Mouse (Mus musculus): Measurements from ENCODE around the gene Rab23. TPM values are rescaled to one million over a fixed set of nuclear protein-coding genes. Genes with fewer than 3 reads are reported as not detected.
A peak's percentile ranks its signal among the peaks of the same experiment; 100 is the strongest.
"Not testable (repeated sequence)": the region's sequence is repeated elsewhere in the genome, so short reads cannot be mapped to it uniquely, and the experiment has no call there.

The Rab23 gene
- total RNA-seq, 2 experiments from 2014 or later: 4.1 to 5.9 TPM

- no peak for TF ChIP-seq CTCF (IDR thresholded peaks at IDR 0.05)
- no peak overlapping the region for H3K4me3 ChIP-seq
- no peak overlapping the region for H3K27ac ChIP-seq
- intact Hi-C loops (cut with DNase I): loop anchor here (1.0 kb wide), 1 partner anchor 75 kb away; no protein-coding TSS in a partner anchor
- DNase-seq: no peak
Measured at GRCm38 (mm10) chr1:33738681-33739278, 19.1 kb downstream of the Rab23 start.

GRCm38 (mm10) chr1:33739302-33739701 lies 19.6 kb downstream of the Rab23 start:
- intact Hi-C loops (cut with DNase I): no loop called here
- Histone ChIP-seq H3K27ac (no peak overlapping the region), H3K4me3 (no peak overlapping the region)
- peak; percentile 96 for TF ChIP-seq CTCF (IDR thresholded peaks at IDR 0.05)
- peak; percentile 83 for DNase-seq

GRCm38 (mm10) chr1:33742903-33743302 lies 23.2 kb downstream of the Rab23 start:
- intact Hi-C loops (cut with DNase I): no loop called here
- TF ChIP-seq CTCF (IDR thresholded peaks at IDR 0.05): peak; percentile 63
- H3K4me3 ChIP-seq: no peak overlapping the region
- DNase-seq: no peak
- H3K27ac ChIP-seq: no peak overlapping the region

GRCm38 (mm10) chr1:33744815-33745214 lies 25.1 kb downstream of the Rab23 start:
- H3K27ac ChIP-seq; H3K4me3 ChIP-seq; intact Hi-C loops (cut with DNase I); DNase-seq: not testable (repeated sequence)

GRCm38 (mm10) chr1:33745901-33746300 lies 26.2 kb downstream of the Rab23 start:
- DNase-seq: no peak
- intact Hi-C loops (cut with DNase I): no loop called here
- no peak overlapping the region for H3K27ac ChIP-seq
- TF ChIP-seq CTCF (IDR thresholded peaks at IDR 0.05): no peak
- no peak overlapping the region for H3K4me3 ChIP-seq

GRCm38 (mm10) chr1:33749109-33749508 lies 29.4 kb downstream of the Rab23 start:
- DNase-seq: no peak
- Histone ChIP-seq H3K27ac (no peak overlapping the region), H3K4me3 (no peak overlapping the region)
- no peak for TF ChIP-seq CTCF (IDR thresholded peaks at IDR 0.05)
- intact Hi-C loops (cut with DNase I): no loop called here

- H3K4me3 ChIP-seq; intact Hi-C loops (cut with DNase I); H3K27ac ChIP-seq; DNase-seq: not testable (repeated sequence)
Measured at GRCm38 (mm10) chr1:33749709-33750108, 30.0 kb downstream of the Rab23 start.

- peak; percentile 52 for DNase-seq
- no peak overlapping the region for H3K27ac ChIP-seq
- intact Hi-C loops (cut with DNase I): no loop called here
- H3K4me3 ChIP-seq: no peak overlapping the region
- no peak for TF ChIP-seq CTCF (IDR thresholded peaks at IDR 0.05)
Measured at GRCm38 (mm10) chr1:33751283-33751682, 31.6 kb downstream of the Rab23 start.

GRCm38 (mm10) chr1:33754089-33754488 lies 34.4 kb downstream of the Rab23 start:
- no peak overlapping the region for H3K4me3 ChIP-seq
- H3K27ac ChIP-seq: no peak overlapping the region
- no peak for DNase-seq
- TF ChIP-seq CTCF (IDR thresholded peaks at IDR 0.05): no peak
- intact Hi-C loops (cut with DNase I): no loop called here

GRCm38 (mm10) chr1:33754965-33755735 lies 35.5 kb downstream of the Rab23 start:
- Histone ChIP-seq H3K27ac (peak overlapping the region; percentile 24; the same call in 1 of the 2 replicates), H3K4me3 (no peak overlapping the region)
- no peak for TF ChIP-seq CTCF (IDR thresholded peaks at IDR 0.05)
- peak; percentile 66 for DNase-seq
- intact Hi-C loops (cut with DNase I): no loop called here

GRCm38 (mm10) chr1:33755799-33756198 lies 36.1 kb downstream of the Rab23 start:
- no peak for DNase-seq
- intact Hi-C loops (cut with DNase I): no loop called here
- TF ChIP-seq CTCF (IDR thresholded peaks at IDR 0.05): no peak
- Histone ChIP-seq H3K4me3 (no peak overlapping the region), H3K27ac (no peak overlapping the region)

- intact Hi-C loops (cut with DNase I): no loop called here
- no peak for TF ChIP-seq CTCF (IDR thresholded peaks at IDR 0.05)
- H3K27ac ChIP-seq: peak overlapping the region; percentile 95
- no peak for DNase-seq
- H3K4me3 ChIP-seq: peak overlapping the region; percentile 98
Measured at GRCm38 (mm10) chr1:33756258-33757032, 36.8 kb downstream of the Rab23 start.

GRCm38 (mm10) chr1:33757033-33757413 lies 37.3 kb downstream of the Rab23 start:
- peak overlapping the region; percentile 95 for H3K27ac ChIP-seq
- intact Hi-C loops (cut with DNase I): no loop called here

More at GRCm38 (mm10) chr1:33757033-33757413, 37.3 kb downstream of the Rab23 start:
- peak overlapping the region; percentile 98 for H3K4me3 ChIP-seq
- DNase-seq: no peak
- TF ChIP-seq CTCF (IDR thresholded peaks at IDR 0.05): no peak

Data from gastrocnemius, adult 2 months (tissue).